Mouse (Mus musculus): ENCODE results near the gene Zfp804a.

Gene Zfp804a

GRCm38 (mm10) chr2:82053185-82053891, at the start of gene Zfp804a:
Zfp804a (plus strand) TSS chr2:82053222.
- Histone ChIP-seq H3K27me3 (ENCODE audit: insufficient read depth, low read length) (peaks cover 33% of the 10 kb centered on the region), H3K36me3 (ENCODE audit: insufficient read depth, low read length) (no peaks in the 10 kb centered on the region), H3K4me3 (replicated peaks; ENCODE audit: low read length) (peak within 1 kb of the TSS; percentile 76), H3K4me1 (replicated peaks; ENCODE audit: low read depth, low read length) (peaks cover 12% of the 10 kb centered on the region), H3K9me3 (ENCODE audit: low read length) (no peaks in the 10 kb centered on the region)
- TF ChIP-seq NANOG (IDR thresholded peaks at IDR 0.05; ENCODE audit: borderline replicate concordance, low read length) (no peak), CTCF (conservative IDR thresholded peaks at IDR 0.05; ENCODE audit: low read length) (no peak), POU5F1 (IDR thresholded peaks at IDR 0.05; ENCODE audit: borderline replicate concordance, low read length) (no peak)

- TF ChIP-seq CTCF (conservative IDR thresholded peaks at IDR 0.05; ENCODE audit: low read length) (no peak), POU5F1 (IDR thresholded peaks at IDR 0.05; ENCODE audit: borderline replicate concordance, low read length) (no peak), NANOG (IDR thresholded peaks at IDR 0.05; ENCODE audit: borderline replicate concordance, low read length) (no peak)
- H3K36me3 ChIP-seq (ENCODE audit: insufficient read depth, low read length) = no peaks in the 10 kb centered on the region
- H3K9me3 ChIP-seq (ENCODE audit: low read length) = no peaks in the 10 kb centered on the region
- no peak overlapping the region for H3K4me3 ChIP-seq (replicated peaks; ENCODE audit: low read length)
- peaks cover 33% of the 10 kb centered on the region for H3K27me3 ChIP-seq (ENCODE audit: insufficient read depth, low read length)
- H3K4me1 ChIP-seq (replicated peaks; ENCODE audit: low read depth, low read length) = peaks cover 12% of the 10 kb centered on the region
Measured at GRCm38 (mm10) chr2:82051635-82052034, 1.4 kb upstream of the Zfp804a start.

- H3K27me3 ChIP-seq (ENCODE audit: insufficient read depth, low read length) = peaks cover 33% of the 10 kb centered on the region
Measured at GRCm38 (mm10) chr2:82052338-82053184, 461 bp upstream of the Zfp804a start.

GRCm38 (mm10) chr2:82054446-82054845, 1.4 kb downstream of the Zfp804a start:
- H3K4me3 ChIP-seq (replicated peaks; ENCODE audit: low read length) = no peak overlapping the region
- no peaks in the 10 kb centered on the region for H3K36me3 ChIP-seq (ENCODE audit: insufficient read depth, low read length)
- TF ChIP-seq CTCF (conservative IDR thresholded peaks at IDR 0.05; ENCODE audit: low read length) (no peak), POU5F1 (IDR thresholded peaks at IDR 0.05; ENCODE audit: borderline replicate concordance, low read length) (no peak), NANOG (IDR thresholded peaks at IDR 0.05; ENCODE audit: borderline replicate concordance, low read length) (no peak)
- peaks cover 33% of the 10 kb centered on the region for H3K27me3 ChIP-seq (ENCODE audit: insufficient read depth, low read length)
- H3K4me1 ChIP-seq (replicated peaks; ENCODE audit: low read depth, low read length) = peaks cover 12% of the 10 kb centered on the region
- no peaks in the 10 kb centered on the region for H3K9me3 ChIP-seq (ENCODE audit: low read length)

More at GRCm38 (mm10) chr2:82052338-82053184, 461 bp upstream of the Zfp804a start:
- Histone ChIP-seq H3K4me1 (replicated peaks; ENCODE audit: low read depth, low read length) (peaks cover 12% of the 10 kb centered on the region), H3K4me3 (replicated peaks; ENCODE audit: low read length) (peak overlapping the region; percentile 76), H3K9me3 (ENCODE audit: low read length) (no peaks in the 10 kb centered on the region), H3K36me3 (ENCODE audit: insufficient read depth, low read length) (no peaks in the 10 kb centered on the region)
- no peak for TF ChIP-seq POU5F1 (IDR thresholded peaks at IDR 0.05; ENCODE audit: borderline replicate concordance, low read length)
- no peak for TF ChIP-seq CTCF (conservative IDR thresholded peaks at IDR 0.05; ENCODE audit: low read length)
- TF ChIP-seq NANOG (IDR thresholded peaks at IDR 0.05; ENCODE audit: borderline replicate concordance, low read length) = no peak

- Histone ChIP-seq H3K36me3 (ENCODE audit: insufficient read depth, low read length) (no peaks in the 10 kb centered on the region), H3K27me3 (ENCODE audit: insufficient read depth, low read length) (no peaks in the 10 kb centered on the region), H3K4me1 (replicated peaks; ENCODE audit: low read depth, low read length) (no peaks in the 10 kb centered on the region; the same call in 1 of the 2 replicates), H3K4me3 (replicated peaks; ENCODE audit: low read length) (no peak overlapping the region), H3K9me3 (ENCODE audit: low read length) (no peaks in the 10 kb centered on the region)
- no peak for TF ChIP-seq NANOG (IDR thresholded peaks at IDR 0.05; ENCODE audit: borderline replicate concordance, low read length)
- TF ChIP-seq CTCF (conservative IDR thresholded peaks at IDR 0.05; ENCODE audit: low read length) = peak; percentile 25; the same call in 1 of the 2 replicates
Measured at GRCm38 (mm10) chr2:82064671-82065070, 11.6 kb downstream of the Zfp804a start.

- H3K27me3 ChIP-seq (ENCODE audit: insufficient read depth, low read length) = no peaks in the 10 kb centered on the region
- no peaks in the 10 kb centered on the region for H3K36me3 ChIP-seq (ENCODE audit: insufficient read depth, low read length)
- TF ChIP-seq NANOG (IDR thresholded peaks at IDR 0.05; ENCODE audit: borderline replicate concordance, low read length) = no peak
- no peaks in the 10 kb centered on the region; the same call in 1 of the 2 replicates for H3K4me1 ChIP-seq (replicated peaks; ENCODE audit: low read depth, low read length)
- H3K9me3 ChIP-seq (ENCODE audit: low read length) = no peaks in the 10 kb centered on the region
- no peak overlapping the region for H3K4me3 ChIP-seq (replicated peaks; ENCODE audit: low read length)
Measured at GRCm38 (mm10) chr2:82067912-82068311, 14.9 kb downstream of the Zfp804a start.

GRCm38 (mm10) chr2:82069172-82069571, 16.1 kb downstream of the Zfp804a start:
- TF ChIP-seq POU5F1 (IDR thresholded peaks at IDR 0.05; ENCODE audit: borderline replicate concordance, low read length) = no peak
- TF ChIP-seq NANOG (IDR thresholded peaks at IDR 0.05; ENCODE audit: borderline replicate concordance, low read length) = peak; percentile 54
- TF ChIP-seq CTCF (conservative IDR thresholded peaks at IDR 0.05; ENCODE audit: low read length) = no peak
- Histone ChIP-seq H3K36me3 (ENCODE audit: insufficient read depth, low read length) (no peaks in the 10 kb centered on the region), H3K4me1 (replicated peaks; ENCODE audit: low read depth, low read length) (no peaks in the 10 kb centered on the region; the same call in 1 of the 2 replicates), H3K4me3 (replicated peaks; ENCODE audit: low read length) (no peak overlapping the region), H3K27me3 (ENCODE audit: insufficient read depth, low read length) (no peaks in the 10 kb centered on the region), H3K9me3 (ENCODE audit: low read length) (no peaks in the 10 kb centered on the region)

- H3K27me3 ChIP-seq (ENCODE audit: insufficient read depth, low read length) = no peaks in the 10 kb centered on the region
- no peaks in the 10 kb centered on the region for H3K9me3 ChIP-seq (ENCODE audit: low read length)
- H3K4me1 ChIP-seq (replicated peaks; ENCODE audit: low read depth, low read length) = no peaks in the 10 kb centered on the region
- no peaks in the 10 kb centered on the region for H3K36me3 ChIP-seq (ENCODE audit: insufficient read depth, low read length)
- no peak overlapping the region for H3K4me3 ChIP-seq (replicated peaks; ENCODE audit: low read length)
- TF ChIP-seq NANOG (IDR thresholded peaks at IDR 0.05; ENCODE audit: borderline replicate concordance, low read length) (no peak), POU5F1 (IDR thresholded peaks at IDR 0.05; ENCODE audit: borderline replicate concordance, low read length) (no peak), CTCF (conservative IDR thresholded peaks at IDR 0.05; ENCODE audit: low read length) (no peak)
Measured at GRCm38 (mm10) chr2:82076883-82077282, 23.9 kb downstream of the Zfp804a start.

Measured in E14TG2a.4 (cell line).